Mouse (Mus musculus) inflammation-experienced regulatory T-cells, adult 6 months (primary cell): ENCODE data around the gene Smurf2. TPM values are rescaled to one million over a fixed set of nuclear protein-coding genes. Genes with fewer than 3 reads are reported as not detected.
A peak's percentile ranks its signal among the peaks of the same experiment; 100 is the strongest.

Experiments
- ATAC-seq: one replicate; pipeline ENCODE4 v1.8.0; 2017
- polyA plus RNA-seq, 3 experiments: library from polyadenylated mRNA; unstranded; fragments of 100-300 nt; shearing (Covaris generic); gene quantifications; one replicate each; pipeline ENCODE4 v1.2.1; 2017

Gene Smurf2
- polyA plus RNA-seq, 3 experiments from 2014 or later, result 8.4 to 25.2 (median 21.6) TPM

GRCm38 (mm10) chr11:106905707-106906106, 14.8 kb downstream of the Smurf2 start:
- no peak for ATAC-seq

- ATAC-seq, result no peak
Measured at GRCm38 (mm10) chr11:106899804-106900203, 20.7 kb downstream of the Smurf2 start.

GRCm38 (mm10) chr11:106896561-106897168, 23.9 kb downstream of the Smurf2 start:
- ATAC-seq, result no peak

- ATAC-seq, result no peak
Measured at GRCm38 (mm10) chr11:106883656-106884055, 36.9 kb downstream of the Smurf2 start.

- ATAC-seq, result no peak
Measured at GRCm38 (mm10) chr11:106872650-106873049, 47.9 kb downstream of the Smurf2 start.

GRCm38 (mm10) chr11:106851438-106851837, 69.1 kb downstream of the Smurf2 start:
- peak; percentile 43 for ATAC-seq

- no peak for ATAC-seq
Measured at GRCm38 (mm10) chr11:106842002-106842401, 78.5 kb downstream of the Smurf2 start.

GRCm38 (mm10) chr11:106828079-106828478, 92.4 kb downstream of the Smurf2 start:
- no peak for ATAC-seq

- no peak for ATAC-seq
Measured at GRCm38 (mm10) chr11:106824403-106824802, 96.1 kb downstream of the Smurf2 start.

GRCm38 (mm10) chr11:106823741-106824140, 96.8 kb downstream of the Smurf2 start:
- no peak for ATAC-seq

GRCm38 (mm10) chr11:106822911-106823310, 97.6 kb downstream of the Smurf2 start:
- ATAC-seq, result no peak

- no peak for ATAC-seq
Measured at GRCm38 (mm10) chr11:106822491-106822890, 98.0 kb downstream of the Smurf2 start.

GRCm38 (mm10) chr11:106821397-106821796, 99.1 kb downstream of the Smurf2 start:
- ATAC-seq, result no peak

GRCm38 (mm10) chr11:106820972-106821371, 99.5 kb downstream of the Smurf2 start:
- ATAC-seq, result no peak

GRCm38 (mm10) chr11:106820252-106820651, 100.3 kb downstream of the Smurf2 start:
- ATAC-seq, result no peak

- ATAC-seq, result no peak
Measured at GRCm38 (mm10) chr11:106819595-106819994, 100.9 kb downstream of the Smurf2 start.

GRCm38 (mm10) chr11:106818341-106818740, 102.2 kb downstream of the Smurf2 start:
- ATAC-seq, result no peak

GRCm38 (mm10) chr11:106817808-106818207, 102.7 kb downstream of the Smurf2 start:
- ATAC-seq, result no peak

- ATAC-seq, result no peak
Measured at GRCm38 (mm10) chr11:106817156-106817555, 103.4 kb downstream of the Smurf2 start.

GRCm38 (mm10) chr11:106816316-106816715, 104.2 kb downstream of the Smurf2 start:
- no peak for ATAC-seq

- ATAC-seq, result no peak
Measured at GRCm38 (mm10) chr11:106815761-106816160, 104.8 kb downstream of the Smurf2 start.

- ATAC-seq, result no peak
Measured at GRCm38 (mm10) chr11:106815331-106815730, 105.2 kb downstream of the Smurf2 start.

GRCm38 (mm10) chr11:106814601-106815320, 105.8 kb downstream of the Smurf2 start:
- ATAC-seq, result no peak

- no peak for ATAC-seq
Measured at GRCm38 (mm10) chr11:106812410-106813136, 107.9 kb downstream of the Smurf2 start.
